Mouse (Mus musculus) liver, embryonic 14.5 days (tissue): Measurements from ENCODE around the gene 9230104L09Rik. TPM values are rescaled to one million over a fixed set of nuclear protein-coding genes. Genes with fewer than 3 reads are reported as not detected.

Experiments
- ATAC-seq: fragments of 200-750 bp; cut with Nextera tagmentation; 2 replicates; pipeline ENCODE4 v1.8.0; 2017; ENCODE audit warnings: moderate number of reproducible peaks, mild to moderate bottlenecking, moderate library complexity; ENCODE audit not compliant: insufficient read depth
- DNase-seq, 3 experiments: peaks; one replicate each; pipeline ENCODE4 v3.0.0-alpha.2; 2012 to 2013; ENCODE audit warnings: low read depth in 3 of 3, low spot score in 3 of 3
- H3K27ac ChIP-seq: fragments of 300-500 bp; sonication (generic); 2 replicates; pipeline ENCODE4 v1.5.1; 2014; ENCODE audit warnings: moderate library complexity, mild to moderate bottlenecking, control low read depth, inconsistent platforms
- H3K27me3 ChIP-seq: fragments of 300-500 bp; sonication (generic); 2 replicates; pipeline ENCODE4 v1.6.1; 2014; ENCODE audit warnings: mild to moderate bottlenecking, low read length, moderate library complexity; ENCODE audit not compliant: control insufficient read depth, insufficient read depth
- H3K36me3 ChIP-seq: fragments of 300-500 bp; sonication (generic); replicated peaks from 2 replicates; pipeline ENCODE4 v1.6.1; 2014; ENCODE audit warnings: low read depth; ENCODE audit not compliant: control insufficient read depth, insufficient read depth
- H3K4me1 ChIP-seq, 2 experiments: fragments of 200-500 bp in 1 of 2; fragments of 300-500 bp in 1 of 2; sonication (generic) in 1 of 2; replicated peaks; 2 replicates each; pipeline ENCODE4 v1.6.1; 2012 to 2014; ENCODE audit warnings: antibody characterized with exemption in 1 of 2, inconsistent platforms in 1 of 2, low read length in 1 of 2; ENCODE audit not compliant: control insufficient read depth in 2 of 2, insufficient read depth in 2 of 2
- H3K4me2 ChIP-seq: fragments of 300-500 bp; sonication (generic); 2 replicates; pipeline ENCODE4 v1.6.1; 2014; ENCODE audit warnings: low read depth, mild to moderate bottlenecking, control low read depth, moderate library complexity
- H3K4me3 ChIP-seq, 2 experiments: fragments of 200-500 bp in 1 of 2; fragments of 300-500 bp in 1 of 2; sonication (generic) in 1 of 2; 2 replicates each; pipeline ENCODE4 v1.5.1; 2012 to 2014; ENCODE audit warnings: low read depth in 2 of 2, low read length in 2 of 2, mild to moderate bottlenecking in 2 of 2, control low read depth in 1 of 2, inconsistent platforms in 1 of 2, moderate library complexity in 1 of 2; ENCODE audit not compliant: insufficient read depth in 1 of 2
- H3K9ac ChIP-seq: fragments of 300-500 bp; sonication (generic); replicated peaks from 2 replicates; pipeline ENCODE4 v1.6.1; 2014; ENCODE audit warnings: mild to moderate bottlenecking, control low read depth, moderate library complexity
- H3K9me3 ChIP-seq: fragments of 300-500 bp; sonication (generic); 2 replicates; pipeline ENCODE4 v1.6.1; 2016; ENCODE audit warnings: low read length, mixed read lengths; ENCODE audit not compliant: control insufficient read depth
- CTCF ChIP-seq: IDR thresholded peaks from 2 replicates; pipeline ENCODE4 v1.5.1; 2016; ENCODE audit warnings: antibody characterized with exemption, low read depth, control low read depth
- EP300 ChIP-seq: IDR thresholded peaks from 2 replicates; pipeline ENCODE4 v1.6.1; 2016; ENCODE audit warnings: antibody characterized with exemption, low read depth
- WGBS: fragments of 180-500 bp; shearing (Covaris S2); extraction: QIAGEN DNeasy Blood & Tissue Kit; methylation state at CpG from one replicate; pipeline ENCODE4 v1.1.7; 2014; ENCODE audit not compliant: insufficient replicate concordance; 5-methylcytosine and 5-hydroxymethylcytosine counted together
- polyA plus RNA-seq, 2 experiments: library from polyadenylated mRNA; depleted of rRNA in 1 of 2; stranded (reverse) in 1 of 2; unstranded in 1 of 2; fragments of >200 nt; fragmentation: Nextera tagmentation in 1 of 2; extraction: Ambion mirVana in 1 of 2; gene quantifications; 2 replicates each; pipeline versions ENCODE4 v1.2.1 to v1.2.3; 2012 to 2014

Gene 9230104L09Rik
- polyA plus RNA-seq, 2 experiments: not detected

DNA sequence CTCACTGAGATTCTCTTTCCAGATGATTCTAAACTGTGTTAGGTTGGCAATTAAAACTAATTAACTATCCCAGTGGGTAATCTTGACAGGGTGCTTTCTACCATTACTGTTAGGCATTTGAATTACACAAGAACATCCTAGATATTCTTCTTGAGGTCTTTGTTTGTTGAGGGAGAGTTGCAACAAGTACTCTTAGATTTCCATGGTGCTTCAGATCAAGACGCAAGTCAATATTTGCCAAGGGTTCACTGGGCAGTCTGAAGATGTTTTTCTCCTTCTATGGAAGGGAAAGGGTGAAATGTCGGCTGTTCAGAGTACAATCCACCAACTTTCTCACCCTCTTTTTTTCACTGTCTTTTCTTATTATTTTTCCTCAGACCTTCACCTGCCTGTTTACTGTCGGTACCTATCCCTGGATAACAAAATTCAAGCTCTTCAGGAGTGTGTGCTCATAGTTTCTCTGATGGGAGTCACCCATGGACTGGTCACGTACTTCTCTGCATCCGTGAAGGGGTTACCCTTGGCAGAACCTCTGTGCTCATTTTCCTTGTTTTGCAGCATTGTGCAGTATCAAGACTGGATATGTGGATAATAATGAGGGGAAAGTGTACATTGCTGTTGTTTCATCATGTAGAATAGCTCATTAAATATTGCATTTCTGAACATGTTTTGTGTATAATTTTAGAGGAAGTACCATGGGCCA, 26.6 kb downstream of the 9230104L09Rik start:
- Histone ChIP-seq H3K4me3 (no peak overlapping the region), H3K27ac (no peak overlapping the region), H3K9ac (no peak overlapping the region), H3K27me3 (no peaks in the 10 kb centered on the region), H3K9me3 (no peaks in the 10 kb centered on the region), H3K4me2 (no peak overlapping the region), H3K36me3 (no peaks in the 10 kb centered on the region), H3K4me1 (no peaks in the 10 kb centered on the region)
- WGBS: 59% methylated on average over 5 of the region's 5 CpGs
- DNase-seq (no peak), ATAC-seq (no peak)
- TF ChIP-seq EP300 (no peak), CTCF (no peak)

- DNase-seq (no peak), ATAC-seq (no peak)
- H3K36me3 ChIP-seq: no peaks in the 10 kb centered on the region
- no peak within 1 kb of the TSS for H3K4me3 ChIP-seq
- TF ChIP-seq EP300: no peak
- TF ChIP-seq CTCF: no peak
- no peak within 1 kb of the TSS for H3K4me2 ChIP-seq
- WGBS: 34% methylated on average over 4 of the region's 4 CpGs
- no peak within 1 kb of the TSS for H3K27ac ChIP-seq
- no peaks in the 10 kb centered on the region for H3K9me3 ChIP-seq
- H3K27me3 ChIP-seq: no peaks in the 10 kb centered on the region
- H3K9ac ChIP-seq: no peak within 1 kb of the TSS
- no peaks in the 10 kb centered on the region for H3K4me1 ChIP-seq
Observed at GRCm38 (mm10) chr2:148834912-148835311, 29.9 kb downstream of the 9230104L09Rik start, which contains the start of gene Cst9. TSS of gene Cst9 (plus strand) at chr2:148835147.

DNA sequence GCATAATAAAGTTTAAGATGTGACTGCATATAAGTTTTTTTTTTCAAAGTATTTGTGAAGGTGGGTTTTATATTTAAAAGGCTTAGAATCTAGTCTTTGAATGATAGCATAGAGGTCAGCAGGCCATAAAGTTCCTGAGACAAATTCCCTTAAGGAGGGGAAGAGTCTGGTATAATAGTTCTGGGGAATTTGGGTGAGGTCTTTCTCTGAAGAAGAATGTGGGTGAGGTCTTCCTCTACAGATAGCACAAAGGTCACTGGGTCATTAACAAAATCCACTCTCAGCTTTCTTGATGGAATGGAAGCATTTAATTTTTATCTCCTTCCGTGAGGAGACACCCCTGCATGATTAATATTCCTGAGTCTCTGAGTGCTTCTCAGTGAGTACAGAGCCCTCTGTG, 38.9 kb downstream of the 9230104L09Rik start:
- WGBS: 52% methylated on average over 1 of the region's 1 CpGs
- H3K4me3 ChIP-seq: no peak overlapping the region
- ATAC-seq: no peak

DNA sequence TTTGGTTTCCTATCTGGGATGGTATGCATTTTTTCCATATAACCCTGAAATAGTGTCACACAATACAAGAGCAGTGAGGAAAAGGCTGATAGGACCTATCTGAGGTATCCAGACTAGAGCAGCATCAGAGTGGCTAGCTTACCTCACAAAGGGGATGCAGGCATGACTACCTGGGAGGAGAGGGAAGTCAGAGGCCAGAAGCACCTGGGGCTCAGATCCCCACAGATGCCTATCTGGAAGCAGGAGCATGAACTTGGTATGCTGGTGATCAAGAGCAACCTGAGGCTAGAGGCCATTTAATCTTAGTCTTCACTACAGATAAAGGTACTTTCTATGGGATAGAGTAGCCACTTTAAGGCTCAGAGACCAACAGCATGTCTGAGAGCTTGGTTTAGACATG, 44.9 kb downstream of the 9230104L09Rik start, which contains the start of gene Cst13:
Gene Cst13, plus strand, starts transcription at position 173 of the 400 bp plus-strand sequence.
- Histone ChIP-seq H3K27me3 (no peaks in the 10 kb centered on the region), H3K4me2 (no peak within 1 kb of the TSS), H3K9ac (no peak within 1 kb of the TSS), H3K27ac (no peak within 1 kb of the TSS), H3K4me1 (no peaks in the 10 kb centered on the region), H3K36me3 (no peaks in the 10 kb centered on the region), H3K9me3 (no peaks in the 10 kb centered on the region), H3K4me3 (no peak within 1 kb of the TSS)
- no peak for DNase-seq
- no peak for ATAC-seq
- no peak for TF ChIP-seq EP300
- TF ChIP-seq CTCF: no peak

More for the DNA sequence above, 38.9 kb downstream of the 9230104L09Rik start:
- no peaks in the 10 kb centered on the region for H3K4me1 ChIP-seq
- H3K9me3 ChIP-seq: no peaks in the 10 kb centered on the region
- no peaks in the 10 kb centered on the region for H3K27me3 ChIP-seq
- no peak for DNase-seq
- no peak overlapping the region for H3K4me2 ChIP-seq
- no peaks in the 10 kb centered on the region for H3K36me3 ChIP-seq
- no peak for TF ChIP-seq EP300
- no peak for TF ChIP-seq CTCF
- no peak overlapping the region for H3K9ac ChIP-seq
- no peak overlapping the region for H3K27ac ChIP-seq

- Histone ChIP-seq H3K9ac (no peak overlapping the region), H3K27me3 (no peaks in the 10 kb centered on the region), H3K9me3 (no peaks in the 10 kb centered on the region), H3K27ac (no peak overlapping the region), H3K36me3 (no peaks in the 10 kb centered on the region), H3K4me2 (no peak overlapping the region), H3K4me3 (no peak overlapping the region), H3K4me1 (no peaks in the 10 kb centered on the region)
- no peak for ATAC-seq
- TF ChIP-seq CTCF (no peak), EP300 (no peak)
- no peak for DNase-seq
- 66% methylated on average over 6 of the region's 6 CpGs for WGBS
Observed at GRCm38 (mm10) chr2:148806696-148807095, 58.1 kb downstream of the 9230104L09Rik start.
